In the genomic region with DNA sequence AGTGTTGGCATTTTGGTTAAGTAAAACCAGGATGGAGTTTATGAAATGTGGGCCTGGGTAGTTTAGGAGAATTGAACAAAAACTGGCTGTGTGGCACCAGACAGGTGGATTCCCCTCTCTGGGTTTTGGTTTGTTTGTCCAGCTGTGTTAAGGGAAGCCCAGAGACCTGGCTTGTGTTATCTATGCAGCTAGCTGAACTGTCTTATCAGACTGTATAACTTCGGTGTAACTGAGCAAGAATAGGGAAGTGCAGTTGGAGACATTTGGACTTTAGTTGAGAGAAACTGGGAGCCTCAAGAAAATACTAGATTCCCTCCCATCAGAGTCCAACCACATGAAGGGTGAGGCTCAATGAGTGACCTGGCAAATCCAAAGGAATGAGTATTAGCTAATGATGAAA, we compare ENCODE assay signal across 28 mouse cellular contexts. TPM values are rescaled to one million over a fixed set of nuclear protein-coding genes. Genes with fewer than 3 reads are reported as not detected.
DNase-seq lines count a peak whose midpoint lies in the region; ATAC-seq and TF ChIP-seq lines count a peak whose summit lies in the region.
"Had no signal": no experiment of that assay in that cellular context is flagged by ENCODE, and none has a peak within 500 bp of the region (broad histone marks: within the 10 kb centered on the region; RNA-seq: fewer than 3 reads in every experiment).

No protein-coding gene starts in this region.

- 13% methylated on average over 1 of the region's 1 CpGs for WGBS in liver, postnatal 0 days (ENCODE audit: insufficient replicate concordance)
- 21% methylated on average over 1 of the region's 1 CpGs for WGBS in liver, embryonic 11.5 days
- WGBS in intestine, embryonic 15.5 days = 58% methylated on average over 1 of the region's 1 CpGs
- 84% methylated on average over 1 of the region's 1 CpGs for WGBS in hindbrain, postnatal 0 days

- no peak for TF ChIP-seq CTCF in liver, postnatal 0 days (IDR thresholded peaks at IDR 0.05; ENCODE audit: low read depth)
- TF ChIP-seq CTCF in hindbrain, postnatal 0 days (IDR thresholded peaks at IDR 0.05; ENCODE audit: low read depth) = no peak

- H3K4me1 ChIP-seq in liver, postnatal 0 days (ENCODE audit: insufficient read depth) = peaks cover 18% of the 10 kb centered on the region
- H3K4me1 ChIP-seq in liver, embryonic 11.5 days (replicated peaks; ENCODE audit: control insufficient read depth, insufficient read depth, low read length) = peaks cover 12% of the 10 kb centered on the region
- H3K4me1 ChIP-seq in intestine, embryonic 15.5 days (replicated peaks) = peaks cover 4% of the 10 kb centered on the region
- H3K4me1 ChIP-seq in hindbrain, postnatal 0 days (ENCODE audit: insufficient read depth, low read length) = no peaks in the 10 kb centered on the region

- H3K9ac ChIP-seq in liver, postnatal 0 days (replicated peaks) = peak overlapping the region; percentile 46; the same call in 1 of the 2 replicates
- H3K9ac ChIP-seq in liver, embryonic 11.5 days (ENCODE audit: low read depth, low read length) = no peak overlapping the region
- no peak overlapping the region for H3K9ac ChIP-seq in intestine, embryonic 15.5 days
- H3K9ac ChIP-seq in hindbrain, postnatal 0 days (replicated peaks; ENCODE audit: low read length) = no peak overlapping the region
- H3K9ac ChIP-seq: embryonic facial prominence, embryonic 12.5 days; embryonic facial prominence, embryonic 15.5 days; hindbrain, embryonic 12.5 days; hindbrain, embryonic 15.5 days had no signal

- H3K9me3 ChIP-seq in liver, postnatal 0 days (ENCODE audit: low read length) = no peaks in the 10 kb centered on the region
- H3K9me3 ChIP-seq in liver, embryonic 11.5 days (ENCODE audit: control insufficient read depth, low read length) = no peaks in the 10 kb centered on the region
- H3K9me3 ChIP-seq in intestine, embryonic 15.5 days = no peaks in the 10 kb centered on the region
- no peaks in the 10 kb centered on the region for H3K9me3 ChIP-seq in hindbrain, postnatal 0 days (ENCODE audit: low read length)
- H3K9me3 ChIP-seq: embryonic facial prominence, embryonic 12.5 days; embryonic facial prominence, embryonic 15.5 days; hindbrain, embryonic 12.5 days; hindbrain, embryonic 15.5 days had no signal

- DNase-seq in liver, postnatal 0 days = no peak
- no peak for DNase-seq in liver, embryonic 11.5 days (ENCODE audit: low spot score)
- no peak for DNase-seq in hindbrain, postnatal 0 days (ENCODE audit: low spot score)
- DNase-seq: adrenal gland, postnatal 10 days; adrenal gland, postnatal 36 days; cerebellum, adult 18-20 months; cerebellum, adult 9-11 months; cerebellum, postnatal 25 days; gastrocnemius, postnatal 10 days; gastrocnemius, postnatal 36 days; heart, adult 2 months had no signal

- H3K36me3 ChIP-seq in liver, postnatal 0 days (replicated peaks; ENCODE audit: insufficient read depth, low read length) = peaks cover 14% of the 10 kb centered on the region; the same call in 1 of the 2 replicates
- peaks cover 13% of the 10 kb centered on the region; the same call in 1 of the 2 replicates for H3K36me3 ChIP-seq in liver, embryonic 11.5 days (ENCODE audit: control insufficient read depth, insufficient read depth, low read length)
- peaks cover 4% of the 10 kb centered on the region; the same call in 1 of the 2 replicates for H3K36me3 ChIP-seq in intestine, embryonic 15.5 days
- peaks cover 25% of the 10 kb centered on the region for H3K36me3 ChIP-seq in hindbrain, postnatal 0 days (ENCODE audit: insufficient read depth, low read length)

- H3K4me2 ChIP-seq in liver, postnatal 0 days (ENCODE audit: low read depth, low read length) = peak overlapping the region; percentile 68; the same call in 1 of the 2 replicates
- no peak overlapping the region for H3K4me2 ChIP-seq in liver, embryonic 11.5 days
- H3K4me2 ChIP-seq in intestine, embryonic 15.5 days (replicated peaks) = peak overlapping the region; percentile 55
- H3K4me2 ChIP-seq in hindbrain, postnatal 0 days (ENCODE audit: low read depth, low read length) = no peak overlapping the region

- H3K4me3 ChIP-seq in liver, postnatal 0 days (ENCODE audit: low read depth, low read length) = peak overlapping the region; percentile 26; the same call in 1 of the 2 replicates
- H3K4me3 ChIP-seq in liver, embryonic 11.5 days (ENCODE audit: low read depth, low read length) = no peak overlapping the region
- H3K4me3 ChIP-seq in intestine, embryonic 15.5 days (replicated peaks) = no peak overlapping the region
- H3K4me3 ChIP-seq in hindbrain, postnatal 0 days (ENCODE audit: low read length) = no peak overlapping the region
- H3K4me3 ChIP-seq: embryonic facial prominence, embryonic 12.5 days; hindbrain, embryonic 12.5 days; hindbrain, embryonic 15.5 days had no signal

- H3K27ac ChIP-seq in liver, postnatal 0 days (ENCODE audit: low read depth) = no peak overlapping the region
- H3K27ac ChIP-seq in liver, embryonic 11.5 days (ENCODE audit: low read depth, low read length) = no peak overlapping the region
- H3K27ac ChIP-seq in intestine, embryonic 15.5 days = peak overlapping the region; percentile 57
- H3K27ac ChIP-seq in hindbrain, postnatal 0 days = no peak overlapping the region
- H3K27ac ChIP-seq: embryonic facial prominence, embryonic 12.5 days; embryonic facial prominence, embryonic 15.5 days; hindbrain, embryonic 12.5 days; hindbrain, embryonic 15.5 days had no signal

- no peak for TF ChIP-seq EP300 in liver, postnatal 0 days (IDR thresholded peaks at IDR 0.05; ENCODE audit: low read depth)

- no peak for ATAC-seq in liver, postnatal 0 days
- no peak for ATAC-seq in liver, embryonic 11.5 days (replicated peaks; ENCODE audit: low FRiP score)
- peak; percentile 64 for ATAC-seq in intestine, embryonic 15.5 days
- ATAC-seq in megakaryocyte, adult 5-6 weeks (ENCODE audit: poor library complexity, severe bottlenecking) = peak; percentile 33; the same call in 1 of the 2 replicates
- no peak for ATAC-seq in hindbrain, postnatal 0 days
- ATAC-seq in frontal cortex, adult (ENCODE audit: low TSS enrichment) = no peak
- ATAC-seq: CD4-positive, CD25-positive, alpha-beta regulatory T cell, adult 4 months; forebrain, embryonic 14.5 days; Patski had no signal

- no peaks in the 10 kb centered on the region for H3K27me3 ChIP-seq in liver, postnatal 0 days (ENCODE audit: insufficient read depth, low read length)
- no peaks in the 10 kb centered on the region for H3K27me3 ChIP-seq in liver, embryonic 11.5 days (replicated peaks; ENCODE audit: control insufficient read depth, insufficient read depth, low read length)
- H3K27me3 ChIP-seq in intestine, embryonic 15.5 days (replicated peaks) = no peaks in the 10 kb centered on the region
- H3K27me3 ChIP-seq in hindbrain, postnatal 0 days (ENCODE audit: insufficient read depth, low read length) = no peaks in the 10 kb centered on the region
- H3K27me3 ChIP-seq: embryonic facial prominence, embryonic 12.5 days; embryonic facial prominence, embryonic 15.5 days; hindbrain, embryonic 12.5 days; hindbrain, embryonic 15.5 days; Patski had no signal

RNA-seq across cellular contexts. Expression of a gene that starts 1.0 kb away (rescaled TPM):
- polyA plus RNA-seq in liver, postnatal 0 days (2015; fragmentation: Nextera tagmentation; extraction: Ambion mirVana) = 32.5 and 38.7 TPM in 2 replicates
- 0.60 and 0.82 TPM in 2 replicates for polyA plus RNA-seq in liver, embryonic 11.5 days (2014; fragmentation: Nextera tagmentation; extraction: Ambion mirVana)
- polyA plus RNA-seq in intestine, embryonic 15.5 days (2015; fragmentation: Nextera tagmentation; extraction: Ambion mirVana) = 42.8 and 52.6 TPM in 2 replicates
- total RNA-seq in megakaryocyte, adult 5-6 weeks (2015) = not detected in 2 replicates
- total RNA-seq in megakaryocyte, adult 5-6 weeks (2017) = not detected in 2 replicates
- 0.25 TPM in 1 of 2 replicates, not detected in the other for total RNA-seq in hindbrain, postnatal 0 days (2014; rRNA removed)
- 0.19 and 0.37 TPM in 2 replicates for polyA plus RNA-seq in hindbrain, postnatal 0 days (2015; fragmentation: Nextera tagmentation; extraction: Ambion mirVana)
- total RNA-seq: common myeloid progenitor, adult 5-6 weeks; gastrocnemius, postnatal 10 days; granulocyte monocyte progenitor cell, adult 5-6 weeks; hematopoietic stem cell, adult 5-6 weeks had no signal

RNA-seq across cellular contexts. Expression of a gene that starts 9.6 kb away (rescaled TPM):
- polyA plus RNA-seq in liver, postnatal 0 days (2015; fragmentation: Nextera tagmentation; extraction: Ambion mirVana) = 0.02 TPM in 1 of 2 replicates, not detected in the other
- 0.27 and 0.64 TPM in 2 replicates for polyA plus RNA-seq in liver, embryonic 11.5 days (2014; fragmentation: Nextera tagmentation; extraction: Ambion mirVana)
- 0.06 and 0.11 TPM in 2 replicates for polyA plus RNA-seq in intestine, embryonic 15.5 days (2015; fragmentation: Nextera tagmentation; extraction: Ambion mirVana)
- not detected in 2 replicates for total RNA-seq in megakaryocyte, adult 5-6 weeks (2015)
- total RNA-seq in megakaryocyte, adult 5-6 weeks (2017) = not detected in 2 replicates
- total RNA-seq in hindbrain, postnatal 0 days (2014; rRNA removed) = 2.0 and 4.5 TPM in 2 replicates
- polyA plus RNA-seq in hindbrain, postnatal 0 days (2015; fragmentation: Nextera tagmentation; extraction: Ambion mirVana) = 2.5 and 2.9 TPM in 2 replicates
- total RNA-seq: common myeloid progenitor, adult 5-6 weeks; gastrocnemius, adult 18-20 months; granulocyte monocyte progenitor cell, adult 5-6 weeks; heart, postnatal 25 days; hematopoietic stem cell, adult 5-6 weeks had no signal
- polyA plus RNA-seq: CD4-positive, CD25-positive, alpha-beta regulatory T cell, adult 4 months; heart, postnatal 0 days had no signal

RNA-seq across cellular contexts. Expression of a gene that starts 31.1 kb away (rescaled TPM):
- polyA plus RNA-seq in liver, postnatal 0 days (2015; fragmentation: Nextera tagmentation; extraction: Ambion mirVana) = 11.7 and 11.8 TPM in 2 replicates
- polyA plus RNA-seq in liver, embryonic 11.5 days (2014; fragmentation: Nextera tagmentation; extraction: Ambion mirVana) = 30.8 and 32.4 TPM in 2 replicates
- 36.3 and 37.5 TPM in 2 replicates for polyA plus RNA-seq in intestine, embryonic 15.5 days (2015; fragmentation: Nextera tagmentation; extraction: Ambion mirVana)
- 11.6 and 15.0 TPM in 2 replicates for total RNA-seq in megakaryocyte, adult 5-6 weeks (2015)
- total RNA-seq in megakaryocyte, adult 5-6 weeks (2017) = 17.3 and 24.1 TPM in 2 replicates
- total RNA-seq in hindbrain, postnatal 0 days (2014; rRNA removed) = 15.1 and 15.4 TPM in 2 replicates
- polyA plus RNA-seq in hindbrain, postnatal 0 days (2015; fragmentation: Nextera tagmentation; extraction: Ambion mirVana) = 42.9 and 47.1 TPM in 2 replicates

RNA-seq across cellular contexts. Expression of a gene that starts 31.1 kb away (rescaled TPM):
- 11.1 and 12.2 TPM in 2 replicates for polyA plus RNA-seq in liver, postnatal 0 days (2015; fragmentation: Nextera tagmentation; extraction: Ambion mirVana)
- 42.1 and 46.5 TPM in 2 replicates for polyA plus RNA-seq in liver, embryonic 11.5 days (2014; fragmentation: Nextera tagmentation; extraction: Ambion mirVana)
- polyA plus RNA-seq in intestine, embryonic 15.5 days (2015; fragmentation: Nextera tagmentation; extraction: Ambion mirVana) = 43.1 and 46.4 TPM in 2 replicates
- total RNA-seq in megakaryocyte, adult 5-6 weeks (2015) = 28.1 and 28.4 TPM in 2 replicates
- total RNA-seq in megakaryocyte, adult 5-6 weeks (2017) = 28.1 and 33.8 TPM in 2 replicates
- total RNA-seq in hindbrain, postnatal 0 days (2014; rRNA removed) = 155 and 172 TPM in 2 replicates
- polyA plus RNA-seq in hindbrain, postnatal 0 days (2015; fragmentation: Nextera tagmentation; extraction: Ambion mirVana) = 50.1 and 50.3 TPM in 2 replicates

RNA-seq across cellular contexts. Expression of a gene that starts 47.0 kb away (rescaled TPM):
- polyA plus RNA-seq in liver, postnatal 0 days (2015; fragmentation: Nextera tagmentation; extraction: Ambion mirVana) = not detected in 2 replicates
- 0.08 and 0.15 TPM in 2 replicates for polyA plus RNA-seq in liver, embryonic 11.5 days (2014; fragmentation: Nextera tagmentation; extraction: Ambion mirVana)
- 1.6 and 1.7 TPM in 2 replicates for polyA plus RNA-seq in intestine, embryonic 15.5 days (2015; fragmentation: Nextera tagmentation; extraction: Ambion mirVana)
- not detected in 2 replicates for total RNA-seq in megakaryocyte, adult 5-6 weeks (2015)
- total RNA-seq in megakaryocyte, adult 5-6 weeks (2017) = not detected in 2 replicates
- 429 and 473 TPM in 2 replicates for total RNA-seq in hindbrain, postnatal 0 days (2014; rRNA removed)
- polyA plus RNA-seq in hindbrain, postnatal 0 days (2015; fragmentation: Nextera tagmentation; extraction: Ambion mirVana) = 155 and 183 TPM in 2 replicates
- total RNA-seq: common myeloid progenitor, adult 5-6 weeks; gastrocnemius, adult 18-20 months; gastrocnemius, postnatal 36 days; granulocyte monocyte progenitor cell, adult 5-6 weeks; hematopoietic stem cell, adult 5-6 weeks had no signal
- polyA plus RNA-seq: C2C12; CD4-positive, CD25-positive, alpha-beta regulatory T cell, adult 4 months had no signal

Comparison
In these comparisons a context has a peak if more than half of its experiments do, and no peak if none do; other contexts are left out.
1. H3K4me2 ChIP-seq: peak in liver, postnatal 0 days (single experiment) and intestine, embryonic 15.5 days (single experiment); none in liver, embryonic 11.5 days (single experiment) and hindbrain, postnatal 0 days (single experiment).
2. RNA of a gene that starts 1.0 kb away (polyA plus RNA-seq): 42.8 to 52.6 TPM in intestine, embryonic 15.5 days and 32.5 to 38.7 TPM in liver, postnatal 0 days; 0.60 to 0.82 TPM in liver, embryonic 11.5 days and 0.19 to 0.37 TPM in hindbrain, postnatal 0 days; every median in the first group is over 10 times any median in the second.
3. ATAC-seq: peak in intestine, embryonic 15.5 days (single experiment) and megakaryocyte, adult 5-6 weeks (single experiment); none in liver, postnatal 0 days (single experiment), liver, embryonic 11.5 days (single experiment), hindbrain, postnatal 0 days (single experiment) and frontal cortex, adult (single experiment).